Mouse (Mus musculus): ENCODE data around the gene Pacrg. TPM values are rescaled to one million over a fixed set of nuclear protein-coding genes. Genes with fewer than 3 reads are reported as not detected.

Gene Pacrg
- polyA plus RNA-seq, 1 experiment from 2014 or later = 1.0 TPM

- no peak overlapping the region for H3K9ac ChIP-seq
- H3K4me1 ChIP-seq (replicated peaks) = peaks cover 50% of the 10 kb centered on the region
- H3K9me3 ChIP-seq (replicated peaks) = no peaks in the 10 kb centered on the region
- H3K4me2 ChIP-seq = no peak overlapping the region
- H3K36me3 ChIP-seq = no peaks in the 10 kb centered on the region
- H3K4me3 ChIP-seq = no peak overlapping the region
- H3K27me3 ChIP-seq = no peaks in the 10 kb centered on the region
- 72% methylated on average over 13 of the region's 13 CpGs for WGBS
- ATAC-seq (replicated peaks; ENCODE audit: insufficient number of reproducible peaks, insufficient read depth, low FRiP score, low read depth) = no peak
- H3K27ac ChIP-seq = peak overlapping the region; percentile 59
Observed at GRCm38 (mm10) chr17:10365501-10366482, 474.3 kb downstream of the Pacrg start.

DNA sequence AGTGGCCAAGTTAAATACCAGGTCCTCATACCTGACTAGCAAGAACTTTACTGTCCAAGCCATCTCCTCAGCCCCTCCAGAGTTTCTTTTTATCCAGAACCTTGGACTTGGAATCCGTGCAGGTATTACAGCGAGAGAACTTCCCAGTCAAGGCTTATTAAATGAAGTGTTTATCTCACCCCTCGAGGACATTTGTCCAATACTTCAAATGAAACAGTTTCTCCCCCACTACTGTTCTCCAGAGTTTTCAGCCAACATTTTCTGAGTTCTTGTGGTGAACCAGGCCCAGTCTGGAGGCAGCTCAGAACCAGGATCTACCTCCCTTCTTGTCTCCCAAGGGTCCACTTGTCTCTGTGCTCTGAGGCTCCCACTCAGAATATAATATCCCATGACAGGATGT is 477.0 kb downstream of the Pacrg start:
- Histone ChIP-seq H3K4me2 (no peak overlapping the region), H3K36me3 (no peaks in the 10 kb centered on the region), H3K4me1 (replicated peaks) (peaks cover 55% of the 10 kb centered on the region), H3K27ac (peak overlapping the region; percentile 19; the same call in 1 of the 2 replicates), H3K27me3 (no peaks in the 10 kb centered on the region), H3K4me3 (no peak overlapping the region), H3K9ac (no peak overlapping the region), H3K9me3 (replicated peaks) (no peaks in the 10 kb centered on the region)
- WGBS = 71% methylated on average over 3 of the region's 3 CpGs
- ATAC-seq (replicated peaks; ENCODE audit: insufficient number of reproducible peaks, insufficient read depth, low FRiP score, low read depth) = no peak

- Histone ChIP-seq H3K36me3 (no peaks in the 10 kb centered on the region), H3K4me1 (replicated peaks) (peaks cover 56% of the 10 kb centered on the region), H3K27me3 (no peaks in the 10 kb centered on the region), H3K9ac (no peak overlapping the region), H3K9me3 (replicated peaks) (no peaks in the 10 kb centered on the region), H3K4me2 (no peak overlapping the region), H3K4me3 (no peak overlapping the region), H3K27ac (peak overlapping the region; percentile 35)
- WGBS = 58% methylated on average over 7 of the region's 7 CpGs
- no peak for ATAC-seq (replicated peaks; ENCODE audit: insufficient number of reproducible peaks, insufficient read depth, low FRiP score, low read depth)
Observed at GRCm38 (mm10) chr17:10361882-10362291, 478.2 kb downstream of the Pacrg start.

DNA sequence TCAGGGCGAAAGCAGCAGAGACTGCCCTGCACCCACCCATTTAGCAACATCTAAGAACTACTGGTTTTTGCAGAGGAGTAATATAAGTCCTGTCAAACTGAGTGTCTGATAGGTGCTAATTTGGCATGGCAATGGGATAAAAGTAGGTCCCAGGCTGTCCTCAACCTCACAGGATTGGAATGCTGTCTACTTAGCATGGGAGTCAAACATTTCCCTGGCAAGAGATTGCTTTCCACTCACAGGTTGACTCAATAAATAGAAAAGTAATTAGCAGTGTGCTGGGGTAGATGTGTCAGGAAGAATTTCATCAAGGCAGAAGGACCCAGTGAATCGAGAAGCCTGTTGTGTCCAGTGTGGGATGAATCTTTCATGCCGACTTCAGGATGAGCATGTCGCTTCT is 479.4 kb downstream of the Pacrg start:
- H3K4me2 ChIP-seq = no peak overlapping the region
- H3K36me3 ChIP-seq = no peaks in the 10 kb centered on the region
- no peak overlapping the region for H3K9ac ChIP-seq
- H3K4me1 ChIP-seq (replicated peaks) = peaks cover 56% of the 10 kb centered on the region
- peak; percentile 61 for ATAC-seq (replicated peaks; ENCODE audit: insufficient number of reproducible peaks, insufficient read depth, low FRiP score, low read depth)
- peak overlapping the region; percentile 89 for H3K27ac ChIP-seq
- WGBS = 46% methylated on average over 4 of the region's 4 CpGs
- H3K4me3 ChIP-seq = no peak overlapping the region
- no peaks in the 10 kb centered on the region for H3K27me3 ChIP-seq
- no peaks in the 10 kb centered on the region for H3K9me3 ChIP-seq (replicated peaks)

DNA sequence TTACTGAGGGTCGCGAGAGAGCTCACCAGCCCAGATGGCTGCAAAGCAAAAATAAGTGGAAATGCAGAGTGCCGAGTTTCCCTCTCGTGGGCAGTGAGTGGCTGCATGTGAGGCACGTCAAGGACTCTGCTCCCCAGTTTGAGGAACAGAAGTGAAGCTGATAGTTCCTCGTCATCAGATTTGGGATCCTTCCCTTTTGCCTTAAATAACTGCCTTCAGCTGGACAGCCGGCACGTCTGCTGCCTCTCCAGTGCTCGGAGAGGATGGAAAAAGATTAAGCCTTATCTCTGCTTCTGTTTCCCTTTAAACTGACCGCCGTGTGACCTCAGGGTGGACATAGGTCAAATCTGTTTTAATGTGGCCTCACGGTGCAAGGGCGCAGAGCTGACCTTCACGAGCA is 480.6 kb downstream of the Pacrg start:
- Histone ChIP-seq H3K4me3 (0 out of 2 replicates have a peak overlapping the region, but pooled peaks have one; percentile 1), H3K27ac (peak overlapping the region; percentile 89), H3K36me3 (no peaks in the 10 kb centered on the region), H3K4me1 (replicated peaks) (peaks cover 49% of the 10 kb centered on the region), H3K27me3 (no peaks in the 10 kb centered on the region), H3K4me2 (peak overlapping the region; percentile 24), H3K9ac (no peak overlapping the region), H3K9me3 (replicated peaks) (no peaks in the 10 kb centered on the region)
- ATAC-seq (replicated peaks; ENCODE audit: insufficient number of reproducible peaks, insufficient read depth, low FRiP score, low read depth) = no peak
- 26% methylated on average over 14 of the region's 14 CpGs for WGBS

- Histone ChIP-seq H3K9me3 (replicated peaks) (no peaks in the 10 kb centered on the region), H3K36me3 (no peaks in the 10 kb centered on the region), H3K4me1 (replicated peaks) (peaks cover 49% of the 10 kb centered on the region), H3K9ac (no peak overlapping the region), H3K4me2 (no peak overlapping the region), H3K4me3 (no peak overlapping the region), H3K27me3 (no peaks in the 10 kb centered on the region), H3K27ac (no peak overlapping the region)
- WGBS = 85% methylated on average over 12 of the region's 12 CpGs
- no peak for ATAC-seq (replicated peaks; ENCODE audit: insufficient number of reproducible peaks, insufficient read depth, low FRiP score, low read depth)
Observed at GRCm38 (mm10) chr17:10357348-10357747, 482.8 kb downstream of the Pacrg start.

DNA sequence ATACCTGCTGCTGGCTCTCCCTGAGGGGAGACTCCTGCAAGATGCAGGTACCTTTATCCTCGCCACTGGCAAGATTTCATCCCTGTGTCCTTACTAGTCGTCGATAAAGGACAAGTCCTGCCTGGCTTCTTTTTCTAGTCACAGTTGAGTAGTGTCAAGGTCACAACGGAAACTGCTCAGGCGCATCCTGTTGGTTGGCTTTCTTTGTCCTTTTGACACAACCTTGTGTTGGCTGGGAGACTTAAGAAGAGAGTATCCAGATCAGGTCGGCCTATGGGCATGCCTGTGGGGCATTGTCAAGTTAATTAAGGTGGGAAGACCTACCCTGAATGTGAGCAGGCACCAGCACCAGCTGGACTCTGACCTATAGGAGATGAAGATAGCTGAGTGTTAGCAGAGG is 483.8 kb downstream of the Pacrg start:
- Histone ChIP-seq H3K9ac (no peak overlapping the region), H3K27me3 (no peaks in the 10 kb centered on the region), H3K36me3 (no peaks in the 10 kb centered on the region), H3K27ac (no peak overlapping the region), H3K9me3 (replicated peaks) (no peaks in the 10 kb centered on the region), H3K4me2 (no peak overlapping the region), H3K4me1 (replicated peaks) (peaks cover 45% of the 10 kb centered on the region), H3K4me3 (no peak overlapping the region)
- WGBS = 52% methylated on average over 6 of the region's 6 CpGs
- no peak for ATAC-seq (replicated peaks; ENCODE audit: insufficient number of reproducible peaks, insufficient read depth, low FRiP score, low read depth)

GRCm38 (mm10) chr17:10355746-10356145 is 484.4 kb downstream of the Pacrg start:
- whole genome bisulfite sequencing = 34% methylated on average over 8 of the region's 8 CpGs
- Histone ChIP-seq H3K9me3 (replicated peaks) (no peaks in the 10 kb centered on the region), H3K27ac (no peak overlapping the region), H3K4me1 (replicated peaks) (peaks cover 39% of the 10 kb centered on the region), H3K27me3 (no peaks in the 10 kb centered on the region), H3K9ac (no peak overlapping the region), H3K36me3 (no peaks in the 10 kb centered on the region), H3K4me2 (no peak overlapping the region), H3K4me3 (no peak overlapping the region)
- ATAC-seq (replicated peaks; ENCODE audit: insufficient number of reproducible peaks, insufficient read depth, low FRiP score, low read depth) = no peak

Other genes starting within 250 kb of the Pacrg start
- gene Prkn, start 73 bp upstream of the Pacrg start, polyA plus RNA-seq (2015; fragmentation: Nextera tagmentation; extraction: Ambion mirVana) = 2.1 and 2.4 TPM in 2 replicates

All from heart, embryonic 15.5 days (tissue).